Mouse (Mus musculus) heart, postnatal 0 days (tissue): ENCODE results near the gene Mark3.

Source experiments
- CTCF ChIP-seq: IDR thresholded peaks from 2 replicates; pipeline ENCODE4 v1.5.1; 2016; ENCODE audit warnings: antibody characterized with exemption, control low read depth, low read depth
- EP300 ChIP-seq: IDR thresholded peaks from 2 replicates; pipeline ENCODE4 v1.6.1; 2016; ENCODE audit warnings: antibody characterized with exemption, low read depth

DNA sequence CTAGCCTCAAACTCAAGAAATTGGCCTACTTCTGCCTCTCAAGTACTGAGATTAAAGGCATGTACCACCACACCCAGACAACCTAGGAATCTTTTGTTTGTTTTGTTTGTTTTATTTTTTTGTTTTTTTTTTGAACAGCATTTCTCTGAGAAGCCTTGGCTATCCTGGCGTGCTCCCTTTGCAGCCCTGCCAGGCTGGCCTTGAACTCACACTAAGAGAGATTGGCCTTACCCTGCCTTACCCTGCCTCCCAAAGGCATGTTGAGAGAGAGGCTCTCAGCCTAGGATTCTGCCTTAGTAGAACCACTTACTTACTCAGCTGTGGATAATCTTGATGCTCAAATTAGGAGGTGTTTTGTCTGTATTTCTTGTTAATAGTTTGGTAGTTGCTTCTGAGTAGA, 8.7 kb downstream of the Mark3 start:
- TF ChIP-seq CTCF (no peak), EP300 (no peak)
